Mouse (Mus musculus) neural tube, embryonic 15.5 days (tissue): ENCODE results near the gene Tns3. TPM values are rescaled to one million over a fixed set of nuclear protein-coding genes. Genes with fewer than 3 reads are reported as not detected.

Source experiments
- ATAC-seq: fragments of 200-750 bp; cut with Nextera tagmentation; 2 replicates; pipeline ENCODE4 v1.8.0; 2017; ENCODE audit warnings: mild to moderate bottlenecking, moderate TSS enrichment, moderate library complexity; ENCODE audit not compliant: low FRiP score
- H3K27ac ChIP-seq: fragments of 300-500 bp; sonication (generic); replicated peaks from 2 replicates; pipeline ENCODE4 v1.5.1; 2015; ENCODE audit warnings: mild to moderate bottlenecking, inconsistent platforms
- H3K27me3 ChIP-seq: fragments of 300-500 bp; sonication (generic); replicated peaks from 2 replicates; pipeline ENCODE4 v1.6.1; 2015; ENCODE audit warnings: inconsistent platforms
- H3K36me3 ChIP-seq: fragments of 300-500 bp; sonication (generic); 2 replicates; pipeline ENCODE4 v1.6.1; 2015; ENCODE audit warnings: inconsistent platforms
- H3K4me1 ChIP-seq: fragments of 300-500 bp; sonication (generic); 2 replicates; pipeline ENCODE4 v1.6.1; 2015; ENCODE audit warnings: inconsistent platforms
- H3K4me2 ChIP-seq: fragments of 300-500 bp; sonication (generic); 2 replicates; pipeline ENCODE4 v1.6.1; 2015; ENCODE audit warnings: inconsistent platforms, mild to moderate bottlenecking, moderate library complexity
- H3K4me3 ChIP-seq: fragments of 300-500 bp; sonication (generic); replicated peaks from 2 replicates; pipeline ENCODE4 v1.5.1; 2015; ENCODE audit warnings: mild to moderate bottlenecking, inconsistent platforms
- H3K9ac ChIP-seq: fragments of 300-500 bp; sonication (generic); replicated peaks from 2 replicates; pipeline ENCODE4 v1.6.1; 2015; ENCODE audit warnings: mild to moderate bottlenecking, inconsistent platforms
- H3K9me3 ChIP-seq: fragments of 300-500 bp; sonication (generic); replicated peaks from 2 replicates; pipeline ENCODE4 v1.6.1; 2016; ENCODE audit warnings: inconsistent platforms
- WGBS: fragments of 180-500 bp; shearing (Covaris S2); methylation state at CpG from one replicate; pipeline ENCODE4 v1.1.7; 2015; ENCODE audit warnings: mixed read lengths; 5-methylcytosine and 5-hydroxymethylcytosine counted together
- polyA plus RNA-seq: library from polyadenylated mRNA; unstranded; fragments of >200 nt; fragmentation: Nextera tagmentation; extraction: Ambion mirVana; gene quantifications from 2 replicates; pipeline ENCODE4 v1.2.1, GENCODE M21; 2015

The Tns3 gene
- polyA plus RNA-seq, 1 experiment from 2014 or later, result 7.6 TPM

- WGBS, result 50% methylated on average over 9 of the region's 9 CpGs
- no peak for ATAC-seq
- Histone ChIP-seq H3K4me2 (no peak overlapping the region), H3K36me3 (no peaks in the 10 kb centered on the region), H3K4me1 (peaks cover 52% of the 10 kb centered on the region), H3K4me3 (no peak overlapping the region), H3K9ac (no peak overlapping the region; the same call in 1 of the 2 replicates), H3K27me3 (no peaks in the 10 kb centered on the region), H3K9me3 (no peaks in the 10 kb centered on the region), H3K27ac (no peak overlapping the region)
Measured at GRCm38 (mm10) chr11:8659851-8660250, 4.5 kb downstream of the Tns3 start.

GRCm38 (mm10) chr11:8659061-8659460 is 5.3 kb downstream of the Tns3 start:
- Histone ChIP-seq H3K9ac (no peak overlapping the region), H3K4me1 (peaks cover 51% of the 10 kb centered on the region), H3K4me3 (no peak overlapping the region), H3K4me2 (no peak overlapping the region), H3K27ac (0 out of 2 replicates have a peak overlapping the region, but pooled peaks have one; percentile 41), H3K36me3 (no peaks in the 10 kb centered on the region), H3K27me3 (no peaks in the 10 kb centered on the region), H3K9me3 (no peaks in the 10 kb centered on the region)
- ATAC-seq, result no peak
- WGBS, result 39% methylated on average over 6 of the region's 6 CpGs

GRCm38 (mm10) chr11:8657493-8657892 is 6.8 kb downstream of the Tns3 start:
- Histone ChIP-seq H3K9me3 (no peaks in the 10 kb centered on the region), H3K4me1 (peaks cover 47% of the 10 kb centered on the region), H3K36me3 (no peaks in the 10 kb centered on the region), H3K9ac (no peak overlapping the region), H3K4me2 (no peak overlapping the region), H3K4me3 (no peak overlapping the region), H3K27ac (no peak overlapping the region), H3K27me3 (no peaks in the 10 kb centered on the region)
- ATAC-seq, result no peak
- WGBS, result 78% methylated on average over 8 of the region's 8 CpGs

GRCm38 (mm10) chr11:8656448-8657393 is 7.6 kb downstream of the Tns3 start:
- H3K27me3 ChIP-seq, result no peaks in the 10 kb centered on the region
- H3K4me3 ChIP-seq, result no peak overlapping the region
- no peak overlapping the region for H3K4me2 ChIP-seq
- no peaks in the 10 kb centered on the region for H3K9me3 ChIP-seq
- peak; percentile 79 for ATAC-seq
- 56% methylated on average over 12 of the region's 12 CpGs for WGBS
- H3K4me1 ChIP-seq, result peaks cover 50% of the 10 kb centered on the region
- peak overlapping the region; percentile 54 for H3K27ac ChIP-seq
- H3K9ac ChIP-seq, result no peak overlapping the region; the same call in 1 of the 2 replicates
- no peaks in the 10 kb centered on the region for H3K36me3 ChIP-seq

GRCm38 (mm10) chr11:8653800-8654295 is 10.5 kb downstream of the Tns3 start:
- H3K4me1 ChIP-seq, result peaks cover 57% of the 10 kb centered on the region
- H3K4me3 ChIP-seq, result no peak overlapping the region
- H3K4me2 ChIP-seq, result no peak overlapping the region
- H3K27ac ChIP-seq, result no peak overlapping the region; the same call in 1 of the 2 replicates
- H3K27me3 ChIP-seq, result no peaks in the 10 kb centered on the region
- WGBS, result 42% methylated on average over 13 of the region's 13 CpGs
- no peaks in the 10 kb centered on the region for H3K36me3 ChIP-seq
- no peak overlapping the region for H3K9ac ChIP-seq
- ATAC-seq, result no peak
- no peaks in the 10 kb centered on the region for H3K9me3 ChIP-seq

- no peak for ATAC-seq
- Histone ChIP-seq H3K9ac (no peak overlapping the region), H3K4me1 (peaks cover 55% of the 10 kb centered on the region), H3K9me3 (no peaks in the 10 kb centered on the region), H3K36me3 (no peaks in the 10 kb centered on the region), H3K4me2 (no peak overlapping the region), H3K27me3 (no peaks in the 10 kb centered on the region), H3K4me3 (no peak overlapping the region), H3K27ac (no peak overlapping the region)
- WGBS, result 44% methylated on average over 10 of the region's 10 CpGs
Measured at GRCm38 (mm10) chr11:8652792-8653645, 11.3 kb downstream of the Tns3 start.

- Histone ChIP-seq H3K4me3 (no peak overlapping the region), H3K36me3 (no peaks in the 10 kb centered on the region), H3K9me3 (no peaks in the 10 kb centered on the region), H3K9ac (no peak overlapping the region), H3K27me3 (no peaks in the 10 kb centered on the region), H3K4me1 (peaks cover 51% of the 10 kb centered on the region), H3K4me2 (no peak overlapping the region), H3K27ac (no peak overlapping the region)
- 76% methylated on average over 10 of the region's 10 CpGs for WGBS
- ATAC-seq, result no peak
Measured at GRCm38 (mm10) chr11:8652116-8652714, 12.1 kb downstream of the Tns3 start.

- WGBS, result 93% methylated on average over 10 of the region's 10 CpGs
- Histone ChIP-seq H3K9ac (no peak overlapping the region), H3K9me3 (no peaks in the 10 kb centered on the region), H3K4me1 (peaks cover 45% of the 10 kb centered on the region), H3K4me2 (no peak overlapping the region), H3K27ac (no peak overlapping the region), H3K27me3 (no peaks in the 10 kb centered on the region), H3K4me3 (no peak overlapping the region), H3K36me3 (no peaks in the 10 kb centered on the region)
- no peak for ATAC-seq
Measured at GRCm38 (mm10) chr11:8651448-8652035, 12.8 kb downstream of the Tns3 start.

- 80% methylated on average over 3 of the region's 3 CpGs for WGBS
- Histone ChIP-seq H3K9ac (no peak overlapping the region), H3K27me3 (no peaks in the 10 kb centered on the region), H3K27ac (no peak overlapping the region), H3K4me1 (peaks cover 18% of the 10 kb centered on the region), H3K4me3 (no peak overlapping the region), H3K9me3 (no peaks in the 10 kb centered on the region), H3K36me3 (no peaks in the 10 kb centered on the region), H3K4me2 (no peak overlapping the region)
- no peak for ATAC-seq
Measured at GRCm38 (mm10) chr11:8645609-8646008, 18.7 kb downstream of the Tns3 start.

- 93% methylated on average over 2 of the region's 2 CpGs for WGBS
Measured at GRCm38 (mm10) chr11:8644272-8644671, 20.1 kb downstream of the Tns3 start.

More at GRCm38 (mm10) chr11:8644272-8644671, 20.1 kb downstream of the Tns3 start:
- no peak for ATAC-seq
- Histone ChIP-seq H3K9ac (no peak overlapping the region), H3K27ac (no peak overlapping the region), H3K4me2 (no peak overlapping the region), H3K9me3 (no peaks in the 10 kb centered on the region), H3K4me3 (no peak overlapping the region), H3K27me3 (no peaks in the 10 kb centered on the region), H3K4me1 (peaks cover 7% of the 10 kb centered on the region; the same call in 1 of the 2 replicates), H3K36me3 (no peaks in the 10 kb centered on the region)
